Mouse (Mus musculus) limb, embryonic 13.5 days (tissue): ENCODE results near the gene Nxph4. TPM values are rescaled to one million over a fixed set of nuclear protein-coding genes. Genes with fewer than 3 reads are reported as not detected.

ENCODE experiments used
- ATAC-seq: fragments of 200-750 bp; cut with Nextera tagmentation; 2 replicates; pipeline ENCODE4 v1.8.0; 2017; ENCODE audit warnings: low read depth, moderate number of reproducible peaks, moderate TSS enrichment; ENCODE audit not compliant: low FRiP score
- H3K27ac ChIP-seq: fragments of 300-500 bp; sonication (generic); 2 replicates; pipeline ENCODE4 v1.5.1; 2015; ENCODE audit warnings: inconsistent platforms, mild to moderate bottlenecking, moderate library complexity
- H3K27me3 ChIP-seq: fragments of 300-500 bp; sonication (generic); 2 replicates; pipeline ENCODE4 v1.6.1; 2015; ENCODE audit warnings: mild to moderate bottlenecking, inconsistent platforms
- H3K36me3 ChIP-seq: fragments of 300-500 bp; sonication (generic); 2 replicates; pipeline ENCODE4 v1.6.1; 2015; ENCODE audit warnings: inconsistent platforms, mild to moderate bottlenecking, moderate library complexity
- H3K4me1 ChIP-seq: fragments of 300-500 bp; sonication (generic); 2 replicates; pipeline ENCODE4 v1.6.1; 2015; ENCODE audit warnings: inconsistent platforms
- H3K4me2 ChIP-seq: fragments of 300-500 bp; sonication (generic); replicated peaks from 2 replicates; pipeline ENCODE4 v1.6.1; 2015; ENCODE audit warnings: inconsistent platforms, mild to moderate bottlenecking, moderate library complexity
- H3K4me3 ChIP-seq: fragments of 300-500 bp; sonication (generic); 2 replicates; pipeline ENCODE4 v1.5.1; 2015; ENCODE audit warnings: moderate library complexity, mild to moderate bottlenecking, inconsistent platforms
- H3K9ac ChIP-seq: fragments of 300-500 bp; sonication (generic); 2 replicates; pipeline ENCODE4 v1.6.1; 2015; ENCODE audit warnings: mild to moderate bottlenecking, inconsistent platforms
- H3K9me3 ChIP-seq: fragments of 300-500 bp; sonication (generic); 2 replicates; pipeline ENCODE4 v1.6.1; 2016; ENCODE audit warnings: inconsistent platforms
- WGBS: fragments of 180-500 bp; shearing (Covaris S2); methylation state at CpG from one replicate; pipeline ENCODE4 v1.1.7; 2015; 5-methylcytosine and 5-hydroxymethylcytosine counted together
- polyA plus RNA-seq: library from polyadenylated mRNA; unstranded; fragments of >200 nt; fragmentation: Nextera tagmentation; extraction: Ambion mirVana; gene quantifications from 2 replicates; pipeline ENCODE4 v1.2.1, GENCODE M21; 2015

The Nxph4 gene
- polyA plus RNA-seq, 1 experiment from 2014 or later = 10.7 TPM

DNA sequence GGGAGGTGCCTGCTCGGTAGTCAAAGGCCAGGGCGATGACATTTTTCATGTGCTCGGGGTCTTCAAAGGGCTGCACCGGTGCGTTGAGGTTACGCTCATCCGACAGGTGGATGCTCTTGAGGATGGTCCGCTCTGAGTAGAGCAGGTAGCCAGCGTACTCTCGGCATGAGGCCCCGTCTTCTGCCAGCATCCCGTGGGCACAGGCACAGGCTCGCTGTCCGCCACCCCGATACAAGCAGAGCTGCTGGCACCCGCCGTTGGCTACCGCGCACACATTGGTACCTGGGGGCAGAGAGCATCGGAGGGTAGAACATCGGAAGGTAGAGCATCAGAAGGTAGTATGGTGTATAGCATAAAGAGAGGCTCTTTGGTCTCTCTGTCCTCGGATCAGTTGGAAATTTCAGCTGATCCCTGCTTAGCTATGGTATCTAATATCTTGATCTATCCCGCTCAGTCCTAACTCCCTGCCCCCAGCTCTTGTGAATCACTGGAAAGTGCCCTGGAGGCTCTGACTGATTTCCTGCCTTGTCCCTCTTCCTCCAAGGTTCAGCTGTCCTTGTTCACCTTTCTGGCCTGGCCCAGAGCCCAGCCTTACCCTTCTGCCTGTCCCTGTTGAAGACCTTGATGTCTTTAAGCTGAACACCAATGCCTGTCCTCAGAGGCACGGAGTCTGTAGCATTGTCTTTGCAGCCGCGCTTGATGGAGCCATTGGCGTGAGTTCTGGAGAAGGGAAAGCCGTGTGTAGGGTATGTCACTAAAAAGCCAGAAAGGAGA lies 32.4 kb upstream of the Nxph4 start:
- ATAC-seq = no peak
- H3K27me3 ChIP-seq = no peaks in the 10 kb centered on the region
- no peak overlapping the region for H3K4me3 ChIP-seq
- WGBS = 95% methylated on average over 28 of the region's 28 CpGs
- peaks cover 8% of the 10 kb centered on the region for H3K4me1 ChIP-seq
- H3K9me3 ChIP-seq = no peaks in the 10 kb centered on the region
- no peak overlapping the region for H3K9ac ChIP-seq
- H3K27ac ChIP-seq = no peak overlapping the region
- no peak overlapping the region for H3K4me2 ChIP-seq
- H3K36me3 ChIP-seq = peaks cover 88% of the 10 kb centered on the region

- no peak overlapping the region for H3K4me2 ChIP-seq
- 55% methylated on average over 13 of the region's 13 CpGs for WGBS
- no peaks in the 10 kb centered on the region for H3K27me3 ChIP-seq
- H3K4me3 ChIP-seq = no peak overlapping the region
- no peak overlapping the region for H3K9ac ChIP-seq
- ATAC-seq = peak; percentile 34; the same call in 1 of the 2 replicates
- no peak overlapping the region for H3K27ac ChIP-seq
- H3K4me1 ChIP-seq = peaks cover 8% of the 10 kb centered on the region
- no peaks in the 10 kb centered on the region for H3K9me3 ChIP-seq
- H3K36me3 ChIP-seq = peaks cover 91% of the 10 kb centered on the region
These were observed 29.9 kb upstream of the Nxph4 start for GRCm38 (mm10) chr10:127564301-127564700.

DNA sequence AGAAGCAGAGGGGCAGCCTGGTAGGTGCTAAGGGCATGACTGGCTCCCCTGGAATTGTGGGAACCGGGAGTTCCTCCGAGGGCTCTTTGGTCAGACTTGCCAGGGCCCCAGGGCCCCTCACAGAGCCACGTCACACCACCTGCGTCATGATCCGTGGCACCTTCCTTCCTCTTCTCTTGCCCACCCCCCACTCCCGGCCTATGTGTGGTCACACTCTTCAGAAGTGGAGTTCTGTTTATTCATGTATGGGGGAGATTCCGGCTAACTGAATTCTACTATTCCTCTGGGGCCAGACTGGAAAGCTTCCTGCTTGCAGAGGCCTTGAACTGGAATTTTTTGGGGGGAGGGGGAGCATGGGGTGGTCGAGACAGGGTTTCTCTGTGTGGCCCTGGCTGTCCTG lies 29.5 kb upstream of the Nxph4 start:
- H3K4me2 ChIP-seq = no peak overlapping the region
- H3K4me3 ChIP-seq = no peak overlapping the region
- peaks cover 91% of the 10 kb centered on the region for H3K36me3 ChIP-seq
- WGBS = 70% methylated on average over 8 of the region's 8 CpGs
- peaks cover 8% of the 10 kb centered on the region for H3K4me1 ChIP-seq
- no peak; the same call in 1 of the 2 replicates for ATAC-seq
- no peaks in the 10 kb centered on the region for H3K9me3 ChIP-seq
- no peak overlapping the region for H3K27ac ChIP-seq
- peak overlapping the region; percentile 39; the same call in 1 of the 2 replicates for H3K9ac ChIP-seq
- H3K27me3 ChIP-seq = no peaks in the 10 kb centered on the region

DNA sequence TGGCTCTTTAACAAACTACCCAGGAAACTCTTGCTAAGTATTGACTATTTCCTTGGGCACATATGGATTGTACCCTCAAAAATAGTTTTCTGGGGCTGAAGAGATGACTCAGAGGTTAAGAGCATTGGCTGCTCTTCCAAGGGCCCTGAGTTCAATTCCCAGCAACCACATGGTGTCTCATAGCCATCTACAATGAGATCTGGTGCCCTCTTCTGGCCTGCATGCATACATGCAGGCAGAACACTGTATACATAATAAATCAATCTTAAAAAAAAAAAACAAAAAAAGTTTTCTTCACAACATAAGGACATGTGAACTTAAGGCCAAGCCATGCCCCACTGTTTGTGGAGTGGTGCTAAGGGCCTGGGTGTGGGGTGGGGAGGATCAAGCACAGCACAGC lies 26.8 kb upstream of the Nxph4 start:
- Histone ChIP-seq H3K27me3 (no peaks in the 10 kb centered on the region), H3K4me1 (peaks cover 8% of the 10 kb centered on the region), H3K4me2 (no peak overlapping the region), H3K36me3 (peaks cover 95% of the 10 kb centered on the region), H3K9ac (no peak overlapping the region), H3K27ac (no peak overlapping the region), H3K4me3 (no peak overlapping the region), H3K9me3 (no peaks in the 10 kb centered on the region)
- no peak for ATAC-seq

GRCm38 (mm10) chr10:127557397-127557796 lies 23.0 kb upstream of the Nxph4 start:
- Histone ChIP-seq H3K4me1 (no peaks in the 10 kb centered on the region), H3K27ac (no peak overlapping the region), H3K4me2 (no peak overlapping the region), H3K9ac (no peak overlapping the region), H3K4me3 (no peak overlapping the region), H3K36me3 (peaks cover 100% of the 10 kb centered on the region), H3K9me3 (no peaks in the 10 kb centered on the region), H3K27me3 (no peaks in the 10 kb centered on the region)
- no peak for ATAC-seq
- 86% methylated on average over 13 of the region's 13 CpGs for WGBS

DNA sequence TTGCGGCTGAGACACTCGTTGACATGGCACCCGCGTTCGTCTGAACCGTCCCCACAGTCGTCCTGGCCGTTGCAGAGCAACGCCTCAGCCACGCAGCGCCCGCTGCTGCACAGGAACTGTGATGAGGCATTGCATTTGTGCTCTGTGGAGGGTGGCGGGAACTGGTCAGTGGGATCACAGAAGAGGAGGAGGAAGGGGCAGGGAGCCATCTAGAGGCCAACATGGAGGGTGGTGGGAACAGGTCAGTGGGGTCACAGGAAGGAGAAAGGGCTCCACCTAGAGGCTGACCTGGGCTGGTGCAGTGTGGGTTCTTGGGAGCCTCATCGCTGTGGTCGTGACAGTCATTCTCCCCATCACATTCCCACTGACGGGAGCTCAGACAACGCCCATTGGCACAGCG lies 21.3 kb upstream of the Nxph4 start:
- ATAC-seq = no peak
- H3K27ac ChIP-seq = no peak overlapping the region
- H3K4me2 ChIP-seq = no peak overlapping the region
- peaks cover 100% of the 10 kb centered on the region for H3K36me3 ChIP-seq
- H3K27me3 ChIP-seq = no peaks in the 10 kb centered on the region
- no peaks in the 10 kb centered on the region for H3K4me1 ChIP-seq
- no peak overlapping the region for H3K4me3 ChIP-seq
- WGBS = 75% methylated on average over 18 of the region's 18 CpGs
- no peak overlapping the region for H3K9ac ChIP-seq
- H3K9me3 ChIP-seq = no peaks in the 10 kb centered on the region

- H3K9me3 ChIP-seq = no peaks in the 10 kb centered on the region
- 88% methylated on average over 17 of the region's 17 CpGs for WGBS
- ATAC-seq = no peak
- H3K4me1 ChIP-seq = no peaks in the 10 kb centered on the region
- no peak overlapping the region for H3K27ac ChIP-seq
- H3K36me3 ChIP-seq = peaks cover 100% of the 10 kb centered on the region
- no peak overlapping the region for H3K4me2 ChIP-seq
- no peak overlapping the region for H3K9ac ChIP-seq
- H3K4me3 ChIP-seq = no peak overlapping the region
- H3K27me3 ChIP-seq = no peaks in the 10 kb centered on the region
These were observed 15.5 kb upstream of the Nxph4 start for GRCm38 (mm10) chr10:127549892-127550291.

- 96% methylated on average over 15 of the region's 15 CpGs for WGBS
- H3K27ac ChIP-seq = no peak overlapping the region
- peaks cover 100% of the 10 kb centered on the region for H3K36me3 ChIP-seq
These were observed 13.9 kb upstream of the Nxph4 start for GRCm38 (mm10) chr10:127548236-127548635.

GRCm38 (mm10) chr10:127546505-127546904 lies 12.1 kb upstream of the Nxph4 start:
- H3K4me3 ChIP-seq = no peak overlapping the region
- 92% methylated on average over 7 of the region's 7 CpGs for WGBS
- H3K4me1 ChIP-seq = no peaks in the 10 kb centered on the region
- H3K27me3 ChIP-seq = no peaks in the 10 kb centered on the region
- no peak overlapping the region for H3K9ac ChIP-seq
- peaks cover 100% of the 10 kb centered on the region for H3K36me3 ChIP-seq
- H3K4me2 ChIP-seq = no peak overlapping the region
- no peak overlapping the region for H3K27ac ChIP-seq
- no peak for ATAC-seq
- no peaks in the 10 kb centered on the region for H3K9me3 ChIP-seq

More at GRCm38 (mm10) chr10:127548236-127548635, 13.9 kb upstream of the Nxph4 start:
- no peak overlapping the region for H3K4me2 ChIP-seq
- H3K4me1 ChIP-seq = no peaks in the 10 kb centered on the region
- H3K9me3 ChIP-seq = no peaks in the 10 kb centered on the region
- no peak for ATAC-seq
- no peak overlapping the region for H3K9ac ChIP-seq
- H3K4me3 ChIP-seq = no peak overlapping the region
- H3K27me3 ChIP-seq = no peaks in the 10 kb centered on the region

GRCm38 (mm10) chr10:127544375-127544774 lies 10.0 kb upstream of the Nxph4 start:
- H3K36me3 ChIP-seq = peaks cover 99% of the 10 kb centered on the region
- H3K9ac ChIP-seq = no peak overlapping the region
- no peak overlapping the region for H3K27ac ChIP-seq
- H3K27me3 ChIP-seq = no peaks in the 10 kb centered on the region
- 95% methylated on average over 20 of the region's 20 CpGs for WGBS
- no peak overlapping the region for H3K4me3 ChIP-seq
- no peaks in the 10 kb centered on the region for H3K9me3 ChIP-seq
- no peak for ATAC-seq
- no peak overlapping the region for H3K4me2 ChIP-seq
- H3K4me1 ChIP-seq = no peaks in the 10 kb centered on the region

- Histone ChIP-seq H3K4me1 (no peaks in the 10 kb centered on the region), H3K36me3 (peaks cover 99% of the 10 kb centered on the region), H3K4me2 (no peak overlapping the region), H3K27ac (no peak overlapping the region), H3K9me3 (no peaks in the 10 kb centered on the region), H3K27me3 (no peaks in the 10 kb centered on the region), H3K9ac (no peak overlapping the region), H3K4me3 (no peak overlapping the region)
- no peak for ATAC-seq
- 67% methylated on average over 3 of the region's 3 CpGs for WGBS
These were observed 9.6 kb upstream of the Nxph4 start for GRCm38 (mm10) chr10:127543916-127544315.

DNA sequence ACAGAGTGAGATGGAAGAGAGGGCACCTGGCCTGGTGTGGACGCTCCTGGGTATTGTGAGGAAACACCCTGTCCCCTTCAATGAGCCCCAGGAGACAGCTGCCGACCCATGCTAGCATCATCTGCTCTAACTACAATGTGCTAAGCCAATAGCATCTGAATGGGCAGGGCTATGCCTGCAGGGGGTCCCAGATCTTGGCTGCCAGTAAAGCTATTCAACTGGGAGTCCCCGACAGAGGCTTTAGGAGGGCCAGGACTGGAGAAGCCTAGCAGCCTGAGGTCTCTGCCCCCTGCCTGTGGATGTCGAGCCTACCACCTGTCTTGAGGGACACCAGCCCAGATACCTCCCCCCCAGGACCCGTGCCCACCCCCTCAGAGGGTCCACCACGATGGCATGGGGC lies 8.4 kb upstream of the Nxph4 start:
- Histone ChIP-seq H3K4me1 (no peaks in the 10 kb centered on the region), H3K9me3 (no peaks in the 10 kb centered on the region), H3K4me2 (no peak overlapping the region), H3K9ac (no peak overlapping the region), H3K36me3 (peaks cover 93% of the 10 kb centered on the region), H3K27ac (no peak overlapping the region), H3K4me3 (no peak overlapping the region), H3K27me3 (no peaks in the 10 kb centered on the region)
- no peak for ATAC-seq
- 56% methylated on average over 6 of the region's 6 CpGs for WGBS

DNA sequence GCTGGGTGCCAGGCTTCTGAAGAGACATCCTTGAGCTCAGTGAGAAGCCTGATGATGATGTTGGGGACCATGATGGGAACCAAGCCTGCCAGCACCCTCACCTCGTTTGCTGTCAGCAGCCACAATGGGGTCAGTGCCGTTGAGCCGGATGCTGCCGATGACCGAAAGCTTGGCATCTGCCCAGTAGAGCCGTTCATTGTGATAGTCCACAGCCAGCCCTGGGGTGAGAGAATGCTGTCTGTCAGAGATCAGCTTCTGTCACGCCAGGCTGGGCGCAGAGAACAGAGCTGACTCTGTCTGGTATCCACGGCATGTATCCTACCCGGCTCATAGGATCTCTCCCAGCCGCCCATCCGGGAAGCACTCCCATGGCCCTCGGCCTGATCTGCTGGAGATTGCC lies 7.7 kb upstream of the Nxph4 start:
- no peak for ATAC-seq
- Histone ChIP-seq H3K4me1 (no peaks in the 10 kb centered on the region), H3K9me3 (no peaks in the 10 kb centered on the region), H3K4me2 (no peak overlapping the region), H3K4me3 (no peak overlapping the region), H3K36me3 (peaks cover 87% of the 10 kb centered on the region), H3K27me3 (peaks cover 1% of the 10 kb centered on the region), H3K9ac (no peak overlapping the region), H3K27ac (no peak overlapping the region)
- 90% methylated on average over 13 of the region's 13 CpGs for WGBS
